Mouse (Mus musculus) lung, embryonic 16.5 days (tissue): ENCODE measurements around the gene Tspan2. TPM values are rescaled to one million over a fixed set of nuclear protein-coding genes. Genes with fewer than 3 reads are reported as not detected.

Experiments used
- ATAC-seq: fragments of 200-750 bp; cut with Nextera tagmentation; 2 replicates; pipeline ENCODE4 v1.8.0; 2017; ENCODE audit warnings: low read depth, mild to moderate bottlenecking, moderate library complexity
- H3K27ac ChIP-seq: fragments of 300-500 bp; sonication (generic); 2 replicates; pipeline ENCODE4 v1.5.1; 2014; ENCODE audit warnings: mild to moderate bottlenecking, control low read depth, low read length
- H3K27me3 ChIP-seq: fragments of 300-500 bp; sonication (generic); 2 replicates; pipeline ENCODE4 v1.6.1; 2014; ENCODE audit warnings: low read depth, low read length, mixed read lengths; ENCODE audit not compliant: control insufficient read depth, insufficient read depth
- H3K36me3 ChIP-seq: fragments of 300-500 bp; sonication (generic); 2 replicates; pipeline ENCODE4 v1.6.1; 2014; ENCODE audit warnings: low read length; ENCODE audit not compliant: control insufficient read depth, insufficient read depth
- H3K4me1 ChIP-seq: fragments of 300-500 bp; sonication (generic); replicated peaks from 2 replicates; pipeline ENCODE4 v1.6.1; 2014; ENCODE audit warnings: low read length, mixed read lengths; ENCODE audit not compliant: control insufficient read depth, insufficient read depth
- H3K4me2 ChIP-seq: fragments of 300-500 bp; sonication (generic); 2 replicates; pipeline ENCODE4 v1.6.1; 2014; ENCODE audit warnings: low read depth, low read length, control low read depth
- H3K4me3 ChIP-seq: fragments of 300-500 bp; sonication (generic); 2 replicates; pipeline ENCODE4 v1.5.1; 2014; ENCODE audit warnings: mild to moderate bottlenecking, low read length, control low read depth
- H3K9ac ChIP-seq: fragments of 300-500 bp; sonication (generic); 2 replicates; pipeline ENCODE4 v1.6.1; 2014; ENCODE audit warnings: low read length, control low read depth
- H3K9me3 ChIP-seq: fragments of 300-500 bp; sonication (generic); 2 replicates; pipeline ENCODE4 v1.6.1; 2016; ENCODE audit warnings: low read length; ENCODE audit not compliant: control insufficient read depth
- WGBS: fragments of 180-500 bp; shearing (Covaris S2); extraction: QIAGEN DNeasy Blood & Tissue Kit; methylation state at CpG from one replicate; pipeline ENCODE4 v1.1.7; 2014; 5-methylcytosine and 5-hydroxymethylcytosine counted together
- polyA plus RNA-seq: library from polyadenylated mRNA; unstranded; fragments of >200 nt; fragmentation: Nextera tagmentation; extraction: Ambion mirVana; gene quantifications from 2 replicates; pipeline ENCODE4 v1.2.1, GENCODE M21; 2015

The Tspan2 gene
- polyA plus RNA-seq, 1 experiment from 2014 or later, result 17.9 TPM

DNA sequence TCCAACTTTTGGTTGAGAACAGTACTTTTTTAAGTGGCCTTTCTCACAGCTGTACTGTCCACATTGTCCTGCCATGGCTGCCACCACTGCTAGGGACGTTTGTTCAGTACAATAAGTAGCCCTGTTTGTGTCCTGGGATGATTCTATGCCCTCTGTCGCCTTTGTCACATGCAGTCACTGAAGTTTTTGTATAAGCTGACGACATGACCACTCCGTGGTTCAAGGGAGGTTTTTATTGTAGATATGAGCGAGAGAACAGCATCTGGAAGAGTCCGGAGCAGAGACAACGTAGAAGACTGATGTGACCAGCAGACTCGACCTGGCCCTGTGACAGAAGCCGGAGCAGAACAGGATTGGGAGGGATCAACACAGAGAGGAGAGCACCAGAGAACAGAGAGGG is 25.7 kb upstream of the Tspan2 start:
- no peak for ATAC-seq
- Histone ChIP-seq H3K9me3 (no peaks in the 10 kb centered on the region), H3K36me3 (no peaks in the 10 kb centered on the region), H3K27me3 (no peaks in the 10 kb centered on the region), H3K4me1 (no peaks in the 10 kb centered on the region), H3K27ac (no peak overlapping the region), H3K4me2 (no peak overlapping the region), H3K4me3 (no peak overlapping the region), H3K9ac (no peak overlapping the region)
- WGBS, result 59% methylated on average over 9 of the region's 9 CpGs

DNA sequence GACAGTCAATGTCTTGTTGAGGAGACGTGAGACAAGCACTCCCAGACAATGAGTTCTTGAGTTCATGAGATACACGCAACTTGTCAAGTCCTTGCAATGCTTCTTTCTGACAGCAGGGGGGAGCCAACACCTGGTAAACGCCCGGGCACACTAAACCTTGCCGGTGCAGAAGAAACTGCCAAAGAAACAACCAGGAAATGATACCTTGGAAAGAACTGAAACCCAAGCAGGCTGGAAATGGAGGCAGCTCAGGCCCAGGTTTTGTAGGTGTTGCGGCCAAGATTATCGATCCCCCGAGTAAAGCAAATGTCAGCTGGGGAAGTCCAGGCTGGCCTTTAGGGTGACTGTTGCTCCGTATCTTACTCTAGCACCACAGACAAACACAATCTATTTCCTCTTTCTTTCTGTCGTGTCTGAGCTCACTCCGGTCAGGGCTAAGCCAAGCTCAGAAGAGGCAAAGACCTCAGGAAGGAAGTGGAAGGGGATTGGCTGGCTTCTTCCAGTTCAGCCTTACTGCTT is 19.2 kb upstream of the Tspan2 start:
- H3K4me2 ChIP-seq, result peak overlapping the region; percentile 61
- H3K36me3 ChIP-seq, result no peaks in the 10 kb centered on the region
- no peaks in the 10 kb centered on the region; the same call in 1 of the 2 replicates for H3K4me1 ChIP-seq
- WGBS, result 13% methylated on average over 11 of the region's 11 CpGs
- H3K27me3 ChIP-seq, result no peaks in the 10 kb centered on the region
- peak; percentile 80 for ATAC-seq
- peak overlapping the region; percentile 58 for H3K9ac ChIP-seq
- H3K9me3 ChIP-seq, result no peaks in the 10 kb centered on the region
- H3K27ac ChIP-seq, result peak overlapping the region; percentile 60
- peak overlapping the region; percentile 40 for H3K4me3 ChIP-seq

DNA sequence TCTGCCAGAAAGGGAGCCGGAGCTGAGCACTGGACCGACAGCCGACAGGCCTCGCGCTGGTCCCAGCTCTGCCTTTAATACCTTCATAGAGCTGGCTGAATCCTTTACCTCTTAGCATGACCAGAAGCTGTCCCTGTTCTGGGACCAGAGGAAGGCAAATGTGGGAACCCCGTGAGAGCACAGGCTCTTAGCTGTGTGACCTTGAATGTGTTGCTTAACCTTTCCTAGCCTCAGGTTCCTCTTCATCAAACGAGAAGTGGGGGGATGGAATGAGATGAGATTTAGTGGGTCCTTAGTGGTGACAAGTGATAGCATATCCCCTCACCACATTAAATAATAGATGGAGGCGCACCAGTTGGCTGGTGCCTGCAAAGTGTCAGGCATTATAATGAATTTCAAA is 18.5 kb upstream of the Tspan2 start:
- WGBS, result 82% methylated on average over 8 of the region's 8 CpGs
- ATAC-seq, result no peak

DNA sequence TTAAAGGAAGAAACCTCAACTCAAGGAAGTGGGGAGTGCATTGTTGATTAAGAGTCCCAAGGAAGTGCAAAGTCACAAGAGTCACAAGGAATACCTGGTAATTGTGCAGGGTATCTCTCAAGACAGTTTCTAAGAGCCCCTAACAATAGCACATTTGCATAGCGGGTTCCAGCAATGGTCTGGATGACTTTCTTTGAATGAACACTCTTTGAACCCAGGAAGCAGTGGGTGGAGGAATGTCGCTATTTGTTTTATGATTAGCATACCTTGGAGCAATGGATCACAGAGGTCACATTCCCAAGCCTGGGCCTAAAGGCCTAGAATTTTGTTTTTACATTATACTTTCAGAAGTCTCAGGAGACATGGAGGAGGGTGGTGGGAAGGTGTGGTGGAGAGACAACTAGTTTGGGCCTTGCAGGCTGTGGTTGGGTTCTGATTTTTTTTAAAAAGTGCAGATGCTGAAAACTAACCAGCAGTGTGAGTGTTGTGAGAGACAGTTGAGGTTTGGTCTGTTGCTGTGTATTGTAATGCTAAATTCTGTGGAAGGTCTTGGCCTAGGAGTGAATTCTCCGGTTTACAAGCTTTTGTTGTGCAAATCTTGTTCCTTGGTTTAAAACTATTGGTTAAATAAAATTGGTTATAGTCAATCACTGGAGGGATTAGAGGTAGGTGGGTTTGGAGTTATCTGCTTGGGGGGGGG is 16.6 kb upstream of the Tspan2 start:
- Histone ChIP-seq H3K36me3 (no peaks in the 10 kb centered on the region), H3K9me3 (no peaks in the 10 kb centered on the region), H3K4me2 (no peak overlapping the region), H3K4me3 (no peak overlapping the region), H3K27me3 (no peaks in the 10 kb centered on the region), H3K4me1 (no peaks in the 10 kb centered on the region; the same call in 1 of the 2 replicates), H3K9ac (no peak overlapping the region), H3K27ac (no peak overlapping the region)
- 78% methylated on average over 3 of the region's 3 CpGs for WGBS
- ATAC-seq, result no peak

More for the DNA sequence above, 18.5 kb upstream of the Tspan2 start:
- H3K4me2 ChIP-seq, result no peak overlapping the region
- H3K27ac ChIP-seq, result no peak overlapping the region
- no peaks in the 10 kb centered on the region; the same call in 1 of the 2 replicates for H3K4me1 ChIP-seq
- H3K4me3 ChIP-seq, result no peak overlapping the region
- no peaks in the 10 kb centered on the region for H3K36me3 ChIP-seq
- no peaks in the 10 kb centered on the region for H3K9me3 ChIP-seq
- H3K27me3 ChIP-seq, result no peaks in the 10 kb centered on the region
- H3K9ac ChIP-seq, result no peak overlapping the region

DNA sequence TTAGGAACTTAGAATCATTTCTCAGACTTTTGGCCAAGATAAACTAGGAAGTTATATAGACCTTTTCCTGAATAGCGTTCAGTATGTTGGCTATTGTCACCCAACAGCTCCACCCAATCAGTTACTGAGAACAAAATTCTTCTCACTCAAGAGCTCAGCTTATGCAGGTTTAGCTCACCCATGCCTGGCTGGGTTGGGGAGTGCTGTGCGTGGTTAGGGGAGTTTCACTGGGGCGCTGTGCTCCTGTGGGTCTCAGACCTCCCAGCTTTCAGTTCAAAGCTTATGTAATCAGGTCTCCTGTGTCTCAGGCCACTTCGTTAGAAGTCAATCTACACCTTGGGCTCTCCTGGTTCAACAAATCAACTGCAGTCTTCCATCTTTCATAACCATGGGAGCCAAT is 11.2 kb upstream of the Tspan2 start:
- H3K9me3 ChIP-seq, result no peaks in the 10 kb centered on the region
- no peak overlapping the region for H3K27ac ChIP-seq
- ATAC-seq, result no peak
- no peak overlapping the region for H3K9ac ChIP-seq
- H3K27me3 ChIP-seq, result no peaks in the 10 kb centered on the region
- peak overlapping the region; percentile 47; the same call in 1 of the 2 replicates for H3K4me2 ChIP-seq
- H3K4me1 ChIP-seq, result peaks cover 5% of the 10 kb centered on the region; the same call in 1 of the 2 replicates
- no peak overlapping the region for H3K4me3 ChIP-seq
- WGBS, result 51% methylated on average over 4 of the region's 4 CpGs
- H3K36me3 ChIP-seq, result no peaks in the 10 kb centered on the region

DNA sequence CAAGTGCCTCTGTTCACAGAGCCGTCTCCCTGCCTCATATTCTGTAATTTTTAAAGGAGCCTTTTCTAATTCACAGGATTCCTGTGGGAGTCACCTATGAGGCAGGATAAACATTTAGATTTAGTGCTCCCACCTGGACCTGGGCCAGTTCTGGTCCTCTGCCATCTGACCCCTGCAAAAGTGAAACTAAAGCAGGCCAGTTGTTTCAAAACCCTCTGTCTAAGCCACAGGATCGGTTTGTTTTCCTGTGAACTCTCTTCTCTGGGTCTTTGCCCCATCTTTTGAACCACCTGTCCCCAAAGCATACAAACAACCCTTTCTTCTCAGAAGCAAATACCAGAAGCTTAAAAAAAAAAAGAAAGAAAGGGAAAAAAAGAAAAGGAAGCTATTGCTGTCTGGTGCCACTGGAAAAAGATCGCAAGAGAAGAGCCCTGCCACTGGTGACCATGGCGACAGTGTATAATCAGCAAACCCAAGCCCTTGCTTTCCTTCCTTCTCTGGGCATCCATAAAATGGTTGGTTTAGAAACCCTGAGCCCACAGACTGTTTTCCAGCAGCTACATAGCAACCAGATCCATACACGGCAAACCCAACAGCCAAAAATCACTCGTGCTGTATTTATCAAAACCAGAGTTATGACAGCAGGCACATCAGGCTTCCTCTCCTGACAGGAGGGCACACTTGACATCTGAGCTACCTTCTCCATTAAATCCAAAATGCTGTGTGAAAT is 10.3 kb upstream of the Tspan2 start:
- Histone ChIP-seq H3K27me3 (no peaks in the 10 kb centered on the region), H3K4me1 (peaks cover 5% of the 10 kb centered on the region; the same call in 1 of the 2 replicates), H3K36me3 (no peaks in the 10 kb centered on the region), H3K4me3 (0 out of 2 replicates have a peak overlapping the region, but pooled peaks have one; percentile 13), H3K9me3 (no peaks in the 10 kb centered on the region), H3K9ac (0 out of 2 replicates have a peak overlapping the region, but pooled peaks have one; percentile 25), H3K27ac (no peak overlapping the region), H3K4me2 (peak overlapping the region; percentile 47)
- WGBS, result 34% methylated on average over 6 of the region's 6 CpGs
- ATAC-seq, result no peak

DNA sequence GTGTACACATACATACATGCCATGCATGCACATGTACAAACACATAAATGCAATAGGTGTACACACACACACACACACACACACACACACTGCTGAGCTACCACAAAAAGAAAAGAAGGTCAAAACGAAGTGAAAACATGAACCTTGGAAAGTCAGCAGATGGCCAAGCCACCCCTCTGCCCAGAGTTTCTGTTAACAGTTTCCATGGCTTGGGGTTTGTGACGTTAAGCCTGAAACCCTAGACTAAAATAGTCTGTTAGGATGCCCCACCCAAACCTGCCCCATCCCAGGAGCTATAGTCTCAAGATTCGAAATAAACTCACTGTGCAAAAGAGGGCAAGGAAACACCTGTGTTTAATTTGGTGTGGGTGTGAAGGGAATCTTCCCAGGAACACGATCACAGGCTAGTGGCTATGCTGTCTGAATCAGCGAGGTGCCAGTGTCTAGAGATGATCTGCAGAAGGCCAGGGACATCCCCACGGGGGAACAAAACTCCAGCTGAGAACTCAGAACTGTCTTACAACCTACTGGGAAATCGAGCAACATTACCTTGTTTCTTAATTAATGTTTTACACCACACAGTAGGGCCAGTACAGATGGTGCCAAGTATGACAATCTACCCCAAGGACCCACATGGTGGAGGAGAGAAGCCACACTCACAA is 9.4 kb upstream of the Tspan2 start:
- H3K27ac ChIP-seq, result no peak overlapping the region
- no peaks in the 10 kb centered on the region for H3K9me3 ChIP-seq
- 58% methylated on average over 7 of the region's 7 CpGs for WGBS
- H3K4me1 ChIP-seq, result peaks cover 5% of the 10 kb centered on the region; the same call in 1 of the 2 replicates
- H3K9ac ChIP-seq, result no peak overlapping the region
- H3K4me2 ChIP-seq, result no peak overlapping the region
- no peaks in the 10 kb centered on the region for H3K27me3 ChIP-seq
- no peaks in the 10 kb centered on the region for H3K36me3 ChIP-seq
- ATAC-seq, result no peak
- no peak overlapping the region for H3K4me3 ChIP-seq

DNA sequence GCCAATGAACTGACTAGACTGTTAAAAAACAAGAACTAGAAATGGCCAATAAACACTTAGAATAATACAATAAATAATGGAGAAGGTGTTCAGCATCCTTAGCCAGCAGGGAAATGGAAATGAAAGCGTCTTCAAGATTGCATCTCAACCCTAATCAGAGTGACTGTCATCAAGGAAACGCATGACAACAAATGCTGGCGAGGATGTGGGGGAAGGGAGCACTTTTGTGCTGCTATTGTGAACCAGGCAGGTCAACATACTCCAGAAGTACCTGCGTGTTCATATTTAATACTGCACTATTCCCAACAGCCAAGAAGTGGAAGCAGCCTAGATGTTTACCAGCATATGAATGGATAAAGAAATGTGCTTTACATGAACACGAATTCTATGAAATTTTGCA is 4.9 kb upstream of the Tspan2 start:
- Histone ChIP-seq H3K9ac (no peak overlapping the region), H3K27me3 (no peaks in the 10 kb centered on the region), H3K4me3 (no peak overlapping the region), H3K4me1 (peaks cover 7% of the 10 kb centered on the region), H3K9me3 (no peaks in the 10 kb centered on the region), H3K4me2 (no peak overlapping the region), H3K27ac (no peak overlapping the region), H3K36me3 (no peaks in the 10 kb centered on the region)
- WGBS, result 41% methylated on average over 5 of the region's 5 CpGs
- ATAC-seq, result no peak

DNA sequence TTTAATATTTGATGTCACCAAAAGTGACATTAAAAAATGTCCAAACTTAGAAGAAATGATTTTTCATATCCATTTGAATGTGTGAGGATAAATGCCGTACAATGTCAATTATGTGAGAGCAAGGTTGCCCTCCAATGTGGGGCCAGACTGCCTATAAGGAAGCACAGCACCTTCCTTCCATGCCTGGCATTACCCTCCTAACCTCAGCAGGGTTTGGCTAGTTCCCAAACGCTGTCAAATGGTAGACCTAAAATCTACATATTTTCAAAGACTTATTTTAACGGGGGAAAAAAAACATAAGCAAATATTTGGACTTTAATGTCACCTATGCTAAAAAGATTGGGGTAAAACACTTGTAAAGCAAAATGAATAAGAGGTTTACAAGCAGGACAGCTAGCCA is 3.2 kb upstream of the Tspan2 start:
- Histone ChIP-seq H3K4me3 (no peak overlapping the region), H3K36me3 (no peaks in the 10 kb centered on the region), H3K27ac (no peak overlapping the region), H3K9me3 (no peaks in the 10 kb centered on the region), H3K27me3 (no peaks in the 10 kb centered on the region), H3K4me1 (peaks cover 13% of the 10 kb centered on the region), H3K9ac (no peak overlapping the region), H3K4me2 (no peak overlapping the region)
- no peak for ATAC-seq
- WGBS, result 58% methylated on average over 3 of the region's 3 CpGs
